ENCODE assay signal across 8 mouse cellular contexts in genomic region chr8:84011705-84012498, GRCm38 (mm10). TPM values are rescaled to one million over a fixed set of nuclear protein-coding genes. Genes with fewer than 3 reads are reported as not detected.
A peak's percentile ranks its signal among the peaks of the same experiment; 100 is the strongest.
DNase-seq lines count a peak whose midpoint lies in the region; ATAC-seq and TF ChIP-seq lines count a peak whose summit lies in the region.

2210011C24Rik (minus strand) TSS chr8:84012171.

- peaks cover 58% of the 10 kb centered on the region for H3K27me3 ChIP-seq in embryonic facial prominence, embryonic 10.5 days (replicated peaks; ENCODE audit: low read depth, poor library complexity, severe bottlenecking)
- H3K27me3 ChIP-seq in hindbrain, postnatal 0 days (ENCODE audit: insufficient read depth, low read length) = peaks cover 24% of the 10 kb centered on the region
- H3K27me3 ChIP-seq in liver, embryonic 12.5 days (replicated peaks) = peaks cover 68% of the 10 kb centered on the region
- peaks cover 8% of the 10 kb centered on the region for H3K27me3 ChIP-seq in myocyte (ENCODE audit: control insufficient read depth, insufficient read depth, insufficient read length)

- peak within 1 kb of the TSS; percentile 52 for H3K9ac ChIP-seq in hindbrain, postnatal 0 days (replicated peaks; ENCODE audit: low read length)
- H3K9ac ChIP-seq in liver, embryonic 12.5 days = peak within 1 kb of the TSS; percentile 37

- peaks cover 36% of the 10 kb centered on the region for H3K4me1 ChIP-seq in embryonic facial prominence, embryonic 10.5 days
- peaks cover 17% of the 10 kb centered on the region for H3K4me1 ChIP-seq in hindbrain, postnatal 0 days (ENCODE audit: insufficient read depth, low read length)
- peaks cover 21% of the 10 kb centered on the region for H3K4me1 ChIP-seq in liver, embryonic 12.5 days

- H3K27ac ChIP-seq in embryonic facial prominence, embryonic 10.5 days (replicated peaks) = peak within 1 kb of the TSS; percentile 52
- no peak within 1 kb of the TSS for H3K27ac ChIP-seq in hindbrain, postnatal 0 days
- no peak within 1 kb of the TSS for H3K27ac ChIP-seq in liver, embryonic 12.5 days

- peak within 1 kb of the TSS; percentile 94 for H3K4me2 ChIP-seq in hindbrain, postnatal 0 days (ENCODE audit: low read depth, low read length)
- H3K4me2 ChIP-seq in liver, embryonic 12.5 days = peak within 1 kb of the TSS; percentile 78
- H3K4me2 ChIP-seq in myocyte (ENCODE audit: low read depth) = peak within 1 kb of the TSS; percentile 90

- peak; percentile 30 to 36 for DNase-seq in cerebellum, postnatal 10 days
- no peak for DNase-seq in cerebellum, adult 11 months
- peak; percentile 57 for DNase-seq in embryonic facial prominence, embryonic 10.5 days (ENCODE audit: low spot score)
- DNase-seq in hindbrain, postnatal 0 days (ENCODE audit: low spot score) = no peak
- DNase-seq in layer of hippocampus, adult 9-10 months (ENCODE audit: low spot score) = no peak

- TF ChIP-seq POLR2A in myocyte (IDR thresholded peaks at IDR 0.05; ENCODE audit: insufficient read length, low read depth) = no peak

- no peaks in the 10 kb centered on the region for H3K79me2 ChIP-seq in myocyte (ENCODE audit: control insufficient read depth, insufficient read depth)

- peak within 1 kb of the TSS; percentile 67 for H3K4me3 ChIP-seq in embryonic facial prominence, embryonic 10.5 days
- H3K4me3 ChIP-seq in hindbrain, postnatal 0 days (ENCODE audit: low read length) = peak within 1 kb of the TSS; percentile 55
- H3K4me3 ChIP-seq in liver, embryonic 12.5 days = peak within 1 kb of the TSS; percentile 55
- H3K4me3 ChIP-seq in myocyte = peak within 1 kb of the TSS; percentile 1

- peaks cover 4% of the 10 kb centered on the region; the same call in 1 of the 2 replicates for H3K9me3 ChIP-seq in embryonic facial prominence, embryonic 10.5 days
- no peaks in the 10 kb centered on the region for H3K9me3 ChIP-seq in hindbrain, postnatal 0 days (ENCODE audit: low read length)
- H3K9me3 ChIP-seq in liver, embryonic 12.5 days (replicated peaks) = no peaks in the 10 kb centered on the region

- WGBS in embryonic facial prominence, embryonic 10.5 days = under 1% methylated on average over 45 of the region's 45 CpGs
- WGBS in hindbrain, postnatal 0 days = under 1% methylated on average over 45 of the region's 45 CpGs
- WGBS in liver, embryonic 12.5 days (ENCODE audit: insufficient replicate concordance) = 2% methylated on average over 45 of the region's 45 CpGs

- peak within 1 kb of the TSS; percentile 26 for H3ac ChIP-seq in myocyte (ENCODE audit: control insufficient read depth, insufficient read length)

- no peaks in the 10 kb centered on the region for H3K36me3 ChIP-seq in embryonic facial prominence, embryonic 10.5 days (replicated peaks)
- H3K36me3 ChIP-seq in hindbrain, postnatal 0 days (ENCODE audit: insufficient read depth, low read length) = no peaks in the 10 kb centered on the region
- no peaks in the 10 kb centered on the region for H3K36me3 ChIP-seq in liver, embryonic 12.5 days
- H3K36me3 ChIP-seq in myocyte (ENCODE audit: control insufficient read depth, insufficient read depth) = no peaks in the 10 kb centered on the region

- TF ChIP-seq CTCF in hindbrain, postnatal 0 days (IDR thresholded peaks at IDR 0.05; ENCODE audit: low read depth) = no peak

- peak; percentile 22; the same call in 1 of the 2 replicates for ATAC-seq in hindbrain, postnatal 0 days
- ATAC-seq in liver, embryonic 12.5 days = peak; percentile 37; the same call in 1 of the 2 replicates
- no peak for ATAC-seq in erythroid progenitor cell, adult 5-6 weeks (replicated peaks; ENCODE audit: low FRiP score, poor library complexity, severe bottlenecking)

TF ChIP-seq in myocyte, 11 proteins besides CTCF, POLR2A, EP300 and RAD21:
- TF ChIP-seq MAX (IDR thresholded peaks at IDR 0.05; ENCODE audit: low read depth) (no peak), POLR2AphosphoS2 (IDR thresholded peaks at IDR 0.05; ENCODE audit: insufficient read length, low read depth) (no peak), MYOD1 (IDR thresholded peaks at IDR 0.05; ENCODE audit: control insufficient read depth in 1 of 3, insufficient read length in 2 of 3, low read depth in 2 of 3) (no peak), MYOG (IDR thresholded peaks at IDR 0.05; ENCODE audit: control insufficient read depth in 1 of 3, insufficient read depth in 1 of 3, insufficient read length in 2 of 3, low read depth in 2 of 3) (no peak), TCF3 (IDR thresholded peaks at IDR 0.05; ENCODE audit: insufficient read length, low read depth) (no peak), CEBPB (IDR thresholded peaks at IDR 0.05; ENCODE audit: insufficient read depth, poor library complexity, severe bottlenecking) (no peak), E2F4 (IDR thresholded peaks at IDR 0.05; ENCODE audit: insufficient read depth) (no peak), USF1 (IDR thresholded peaks at IDR 0.05; ENCODE audit: low read depth) (no peak), TCF12 (IDR thresholded peaks at IDR 0.05; ENCODE audit: insufficient read depth, poor library complexity, severe bottlenecking) (no peak), REST (IDR thresholded peaks at IDR 0.05; ENCODE audit: insufficient read depth, insufficient read length) (no peak), SRF (IDR thresholded peaks at IDR 0.05; ENCODE audit: control insufficient read depth, insufficient read length, low read depth) (no peak)

RNA-seq across cellular contexts. Expression of gene 2210011C24Rik, which starts in this region (rescaled TPM):
- 0.28 TPM in 1 of 2 replicates, not detected in the other for polyA plus RNA-seq in embryonic facial prominence, embryonic 10.5 days (2016; fragmentation: Nextera tagmentation; extraction: Ambion mirVana)
- total RNA-seq in hindbrain, postnatal 0 days (2014; rRNA removed) = 0.25 and 4.2 TPM in 2 replicates
- 1.2 and 1.9 TPM in 2 replicates for polyA plus RNA-seq in hindbrain, postnatal 0 days (2015; fragmentation: Nextera tagmentation; extraction: Ambion mirVana)
- polyA plus RNA-seq in liver, embryonic 12.5 days (2016; fragmentation: Nextera tagmentation; extraction: Ambion mirVana) = not detected in 2 replicates
- polyA plus RNA-seq in myocyte (2012; fragmentation: generic; extraction: Trizol) = 6.1 TPM
- total RNA-seq in erythroid progenitor cell, adult 5-6 weeks (2015; ENCODE audit: low replicate concordance) = not detected in 2 replicates
- not detected in 2 replicates for total RNA-seq in erythroid progenitor cell, adult 5-6 weeks (2017; ENCODE audit: low replicate concordance)

Comparison
In these comparisons a context has a peak if more than half of its experiments do, and no peak if none do; other contexts are left out.
1. DNase-seq: peak in cerebellum, postnatal 10 days (2 of 2); none in cerebellum, adult 11 months (single experiment), hindbrain, postnatal 0 days (single experiment) and layer of hippocampus, adult 9-10 months (single experiment).
2. Peak in DNase-seq, H3K4me3 ChIP-seq and H3K27ac ChIP-seq in embryonic facial prominence, embryonic 10.5 days; RNA of the gene not detected or under 1 TPM.
3. Peak in ATAC-seq, H3K4me3 ChIP-seq, H3K9ac ChIP-seq and H3K4me2 ChIP-seq in liver, embryonic 12.5 days; RNA of the gene not detected or under 1 TPM.
4. H3K4me3 ChIP-seq: peak in every context shown above with its lines; median percentile 67 in embryonic facial prominence, embryonic 10.5 days; 55 in hindbrain, postnatal 0 days; 55 in liver, embryonic 12.5 days; 1 in myocyte.
5. Peak in every context shown above with its lines, with median percentiles within 50 percentile points of each other: H3K4me2 ChIP-seq.